Mouse (Mus musculus) liver, embryonic 14.5 days (tissue): ENCODE results near the gene Adgrb3.

ENCODE experiments used
- CTCF ChIP-seq: IDR thresholded peaks from 2 replicates; pipeline ENCODE4 v1.5.1; 2016; ENCODE audit warnings: antibody characterized with exemption, low read depth, control low read depth
- EP300 ChIP-seq: IDR thresholded peaks from 2 replicates; pipeline ENCODE4 v1.6.1; 2016; ENCODE audit warnings: antibody characterized with exemption, low read depth

GRCm38 (mm10) chr1:25204636-25205035, 624.9 kb downstream of the Adgrb3 start:
- TF ChIP-seq CTCF (no peak), EP300 (no peak)
